Mouse (Mus musculus) bone marrow, adult 2 months (tissue): Measurements from ENCODE around the gene C1qc. TPM values are rescaled to one million over a fixed set of nuclear protein-coding genes. Genes with fewer than 3 reads are reported as not detected.
A peak's percentile ranks its signal among the peaks of the same experiment; 100 is the strongest.

Experiments used
- H3K27ac ChIP-seq: fragments of 200-500 bp; 2 replicates; pipeline ENCODE4 v1.5.1; 2012; ENCODE audit warnings: low read depth, mild to moderate bottlenecking, control low read depth, inconsistent platforms, low read length; ENCODE audit not compliant: control insufficient read depth, poor library complexity, insufficient read depth
- H3K4me1 ChIP-seq: fragments of 200-500 bp; 2 replicates; pipeline ENCODE4 v1.6.1; 2011; ENCODE audit warnings: low read length; ENCODE audit not compliant: control insufficient read depth, insufficient read depth
- H3K4me3 ChIP-seq: fragments of 200-500 bp; replicated peaks from 2 replicates; pipeline ENCODE3; 2011; ENCODE audit warnings: mild to moderate bottlenecking, low read depth, low read length, control low read depth; ENCODE audit not compliant: control insufficient read depth
- CTCF ChIP-seq: fragments of 200-500 bp; IDR thresholded peaks from 2 replicates; pipeline ENCODE4 v1.5.1; 2011; ENCODE audit warnings: low read length, control low read depth; ENCODE audit not compliant: control insufficient read depth, insufficient read depth
- POLR2A ChIP-seq: fragments of 200-500 bp; IDR thresholded peaks from 2 replicates; pipeline ENCODE4 v1.6.1; 2011; ENCODE audit warnings: low read depth, mild to moderate bottlenecking, control low read depth, low read length, borderline replicate concordance; ENCODE audit not compliant: control insufficient read depth
- WGBS: fragments of 180-500 bp; shearing (Covaris S2); methylation state at CpG from one replicate; pipeline ENCODE4 v1.1.7; 2018; 5-methylcytosine and 5-hydroxymethylcytosine counted together
- polyA plus RNA-seq: library from polyadenylated mRNA; stranded (reverse); fragments of >200 nt; gene quantifications from 2 replicates; pipeline ENCODE4 v1.2.4, GENCODE M21; 2011; ENCODE audit warnings: low replicate concordance; ENCODE audit not compliant: missing spikeins, insufficient read depth, insufficient read length

Gene C1qc
- 45.0 and 70.3 TPM in 2 replicates for polyA plus RNA-seq

DNA sequence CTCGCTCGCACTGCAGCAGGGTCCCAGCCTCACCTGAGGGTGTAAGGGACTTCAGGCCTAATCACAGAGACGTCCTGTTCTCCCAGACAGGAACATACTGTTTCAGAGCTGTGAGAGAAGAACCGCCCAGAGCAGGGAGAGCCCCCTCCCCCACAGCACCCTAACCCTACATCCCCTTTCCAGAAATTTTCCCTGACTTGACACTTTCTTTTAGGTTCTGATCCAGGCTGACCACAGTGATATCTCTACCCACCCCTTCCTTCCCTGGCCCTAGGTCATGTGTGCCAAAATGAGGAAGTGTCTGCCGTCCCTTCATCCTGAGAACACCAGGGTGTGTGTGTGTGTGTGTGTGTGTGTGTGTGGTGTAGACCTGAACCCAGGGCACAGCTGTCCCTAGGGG lies at the start of gene C1qc:
TSS of gene C1qc (minus strand) at position 255 of the 400 bp plus-strand sequence.
- H3K4me1 ChIP-seq: no peaks in the 10 kb centered on the region
- TF ChIP-seq CTCF (no peak), POLR2A (no peak)
- peak within 1 kb of the TSS; percentile 4; the same call in 1 of the 2 replicates for H3K27ac ChIP-seq

DNA sequence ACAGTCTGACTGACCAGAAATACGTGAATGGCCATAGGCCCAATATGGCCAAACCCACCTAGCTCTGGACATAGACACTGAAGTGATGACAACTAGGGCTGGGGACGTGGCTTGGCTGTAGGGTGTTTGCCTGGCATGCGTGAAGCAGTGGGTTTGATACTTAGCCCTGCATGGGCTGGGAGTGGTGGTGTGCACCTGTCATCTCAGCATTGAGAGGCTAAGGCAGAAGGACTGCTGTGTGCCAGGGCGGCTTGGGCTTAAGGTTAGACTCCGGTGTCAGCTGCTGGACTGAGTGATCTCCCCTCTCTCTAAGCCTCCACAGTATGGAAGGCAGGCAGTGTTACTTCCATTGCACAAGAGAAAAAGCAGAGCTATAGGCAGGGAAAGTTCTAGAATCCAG lies 45.1 kb upstream of the C1qc start:
- WGBS: 76% methylated on average over 5 of the region's 5 CpGs
- Histone ChIP-seq H3K4me1 (no peaks in the 10 kb centered on the region), H3K27ac (no peak overlapping the region), H3K4me3 (no peak overlapping the region)
- TF ChIP-seq CTCF: no peak
- TF ChIP-seq POLR2A: no peak

More for the DNA sequence above, at the start of gene C1qc:
- no peak within 1 kb of the TSS for H3K4me3 ChIP-seq
- WGBS: 9% methylated on average over 5 of the region's 5 CpGs

DNA sequence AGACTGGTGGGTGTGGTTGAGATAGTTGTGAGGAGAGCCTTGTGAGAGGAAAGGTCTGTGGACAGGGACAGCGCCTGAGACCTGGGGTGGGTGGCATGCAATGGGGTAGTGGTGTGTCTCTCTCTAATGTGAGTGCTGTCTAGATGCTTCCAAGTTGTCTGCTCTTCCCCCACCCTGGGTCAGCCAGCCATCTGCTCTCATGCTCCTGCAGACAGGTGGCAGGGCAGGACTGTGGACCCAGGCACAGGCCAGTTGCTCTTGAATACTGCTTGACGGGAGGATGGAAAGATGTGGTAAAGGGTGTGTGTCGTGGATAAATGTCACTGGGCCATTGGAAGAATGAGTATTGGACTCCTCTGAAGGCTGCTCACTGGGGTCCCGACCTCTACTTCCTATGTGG lies 44.5 kb upstream of the C1qc start:
- no peaks in the 10 kb centered on the region for H3K4me1 ChIP-seq
- TF ChIP-seq CTCF: no peak
- no peak for TF ChIP-seq POLR2A
- no peak overlapping the region for H3K27ac ChIP-seq
- H3K4me3 ChIP-seq: no peak overlapping the region
- 59% methylated on average over 4 of the region's 4 CpGs for WGBS

DNA sequence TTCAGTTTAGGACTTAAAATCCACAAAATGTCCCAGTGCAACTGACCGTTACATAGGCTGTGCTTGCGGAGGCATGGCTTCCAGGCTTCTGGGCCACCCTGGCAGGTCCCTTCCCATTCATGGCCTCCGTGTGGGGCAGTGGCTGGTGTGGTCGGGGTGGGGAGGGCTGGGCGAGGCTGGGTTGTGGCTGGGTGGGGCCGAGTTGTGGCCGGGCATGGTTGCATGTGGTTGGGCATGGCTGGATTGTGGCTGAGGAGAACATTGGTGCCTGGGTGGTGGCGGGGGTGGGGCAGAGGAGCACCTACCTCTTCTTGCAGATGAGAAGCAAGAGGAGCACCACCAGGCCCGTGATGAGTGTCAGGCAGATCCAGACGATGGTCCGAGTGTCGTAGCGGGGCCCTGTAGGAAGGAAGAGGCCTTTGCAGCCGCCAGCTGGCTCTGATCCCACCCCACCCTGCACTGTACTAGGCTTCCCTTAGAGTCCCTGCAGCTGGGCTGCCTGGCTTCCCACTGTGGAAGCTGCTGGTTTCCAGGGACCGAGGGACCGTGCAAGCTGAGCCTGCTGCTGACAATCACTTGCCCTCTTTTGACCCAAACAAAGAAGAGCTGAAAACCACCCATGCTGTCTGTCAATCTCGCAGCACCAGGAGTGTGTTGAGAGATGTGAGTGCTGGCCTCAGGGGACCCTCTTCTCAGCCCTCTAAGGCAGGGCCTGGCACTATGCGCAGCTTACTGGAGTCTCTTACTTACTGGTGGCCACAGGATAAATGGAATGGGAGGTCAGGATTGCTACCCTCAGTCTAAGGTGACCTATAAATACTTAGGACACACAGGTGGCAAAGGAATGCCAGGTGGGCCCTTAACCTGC lies 42.1 kb upstream of the C1qc start:
- Histone ChIP-seq H3K4me3 (no peak overlapping the region), H3K4me1 (no peaks in the 10 kb centered on the region), H3K27ac (no peak overlapping the region)
- no peak for TF ChIP-seq POLR2A
- TF ChIP-seq CTCF: no peak
- WGBS: 32% methylated on average over 18 of the region's 18 CpGs

DNA sequence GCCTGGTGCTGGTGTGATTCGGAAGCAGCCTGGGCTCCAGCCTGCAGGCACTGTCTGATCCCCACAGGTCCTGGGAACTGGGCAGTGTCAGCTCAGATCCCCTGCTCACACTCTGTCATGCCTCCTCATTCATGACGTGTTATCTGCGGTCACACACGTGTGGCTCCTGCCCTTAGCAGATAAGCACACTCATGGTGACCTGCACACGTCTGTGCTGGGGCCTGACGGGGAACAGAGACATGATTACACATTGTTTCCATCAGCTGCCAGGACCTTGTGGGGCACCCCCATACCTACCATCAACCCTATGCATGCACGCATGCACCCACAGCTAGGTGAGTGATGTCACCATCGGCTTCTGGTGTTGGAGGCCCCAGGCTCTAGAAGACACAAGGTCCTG lies 37.6 kb upstream of the C1qc start:
- no peaks in the 10 kb centered on the region for H3K4me1 ChIP-seq
- no peak for TF ChIP-seq POLR2A
- no peak for TF ChIP-seq CTCF
- no peak overlapping the region for H3K27ac ChIP-seq
- 74% methylated on average over 8 of the region's 8 CpGs for WGBS
- no peak overlapping the region for H3K4me3 ChIP-seq

DNA sequence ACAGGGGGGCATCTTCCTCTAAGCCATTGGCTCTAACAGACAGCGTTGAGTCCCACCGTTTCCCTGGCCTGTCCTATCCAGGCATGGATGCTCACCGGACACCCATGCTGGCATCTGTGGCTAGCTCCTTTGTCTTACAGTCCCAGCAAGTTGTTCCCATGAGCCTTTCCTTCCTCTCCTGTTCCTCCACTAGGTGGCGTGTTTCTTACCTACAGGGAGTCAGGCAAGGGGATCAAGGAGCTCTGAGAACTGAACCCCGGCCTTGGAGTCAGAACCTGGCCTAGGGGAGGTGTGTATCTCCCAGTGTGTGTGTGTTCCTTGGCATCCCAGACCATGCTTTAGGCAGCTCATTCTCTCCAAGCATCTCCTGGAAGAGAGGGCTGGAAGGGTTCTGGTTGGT lies 36.1 kb upstream of the C1qc start:
- Histone ChIP-seq H3K4me3 (no peak overlapping the region), H3K4me1 (no peaks in the 10 kb centered on the region), H3K27ac (no peak overlapping the region)
- 12% methylated on average over 5 of the region's 5 CpGs for WGBS
- no peak for TF ChIP-seq CTCF
- no peak for TF ChIP-seq POLR2A

DNA sequence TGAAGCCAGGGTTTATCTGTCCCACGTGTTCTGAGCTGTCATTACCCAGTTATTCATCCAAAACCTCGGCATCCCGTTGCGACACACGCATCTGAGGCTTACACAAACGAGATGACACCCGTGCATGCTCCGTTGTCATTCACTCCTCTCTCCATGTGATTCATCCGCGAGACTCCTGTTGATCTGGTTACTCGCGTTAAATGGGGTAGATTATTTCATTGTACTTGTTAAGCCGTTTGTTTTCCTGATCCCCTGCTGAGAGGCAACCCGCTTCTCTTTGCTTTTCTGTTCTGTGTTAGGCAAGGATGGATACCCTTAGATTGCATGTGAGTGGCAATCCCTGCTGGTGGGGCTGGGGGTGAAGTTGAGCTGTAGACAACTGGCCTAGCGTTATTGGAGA lies 32.9 kb upstream of the C1qc start:
- Histone ChIP-seq H3K4me1 (no peaks in the 10 kb centered on the region), H3K27ac (no peak overlapping the region), H3K4me3 (no peak overlapping the region)
- TF ChIP-seq CTCF (no peak), POLR2A (no peak)
- 28% methylated on average over 15 of the region's 15 CpGs for WGBS

DNA sequence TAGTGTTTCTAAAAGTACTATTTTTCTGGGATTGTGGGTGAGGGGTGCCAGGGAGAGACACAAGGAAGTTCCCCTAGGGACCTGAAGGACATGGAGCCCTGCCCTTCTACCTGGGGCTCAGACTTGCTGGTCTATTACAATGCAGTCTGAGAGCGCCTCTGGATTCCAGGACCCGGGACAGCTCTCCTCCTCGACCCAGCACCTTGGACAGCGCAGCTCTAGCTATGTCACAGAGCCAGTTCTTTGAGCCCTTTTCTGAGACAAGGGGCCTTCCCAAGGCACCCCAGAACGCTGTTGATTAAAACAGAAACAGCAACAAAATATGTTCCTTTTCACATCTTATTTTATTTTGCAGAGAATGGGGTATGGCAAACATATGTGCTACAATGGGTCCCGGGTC lies 31.7 kb upstream of the C1qc start:
- no peak for TF ChIP-seq POLR2A
- no peak for TF ChIP-seq CTCF
- WGBS: 7% methylated on average over 6 of the region's 6 CpGs
- Histone ChIP-seq H3K4me3 (no peak overlapping the region), H3K27ac (no peak overlapping the region), H3K4me1 (no peaks in the 10 kb centered on the region)

DNA sequence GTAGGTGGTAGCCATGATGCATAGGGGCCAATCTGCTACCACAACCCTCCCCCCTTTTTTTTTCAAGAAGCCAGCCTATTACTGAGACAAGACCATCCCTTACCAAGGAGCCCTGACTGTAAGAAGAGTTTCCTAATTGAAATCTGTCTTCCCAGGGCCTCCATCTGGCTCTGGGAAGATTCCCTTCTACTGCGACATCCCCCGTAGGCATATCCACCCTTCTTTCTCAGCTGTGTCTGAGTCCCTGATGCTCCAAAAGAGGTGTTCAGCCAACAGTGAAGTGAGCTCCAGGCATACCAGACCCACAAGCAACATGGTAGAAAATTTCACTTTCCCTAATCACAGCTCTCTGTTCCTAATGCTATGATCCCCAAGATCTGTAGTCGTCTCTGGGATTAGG lies 26.7 kb upstream of the C1qc start:
- Histone ChIP-seq H3K4me1 (no peaks in the 10 kb centered on the region), H3K27ac (no peak overlapping the region), H3K4me3 (no peak overlapping the region)
- 72% methylated on average over 3 of the region's 3 CpGs for WGBS
- TF ChIP-seq CTCF: no peak
- no peak for TF ChIP-seq POLR2A
